Mouse (Mus musculus): ENCODE measurements around the gene Rapgef3. TPM values are rescaled to one million over a fixed set of nuclear protein-coding genes. Genes with fewer than 3 reads are reported as not detected.

The Rapgef3 gene
- polyA plus RNA-seq, 1 experiment from 2014 or later = 12.6 TPM

GRCm38 (mm10) chr15:97766594-97767279 is 1.0 kb downstream of the Rapgef3 start:
- peak overlapping the region; percentile 53 for H3K4me3 ChIP-seq (replicated peaks; ENCODE audit: low read length)
- WGBS = 13% methylated on average over 23 of the region's 23 CpGs
- no peaks in the 10 kb centered on the region for H3K36me3 ChIP-seq (ENCODE audit: control insufficient read depth, insufficient read depth, low read length)
- peak overlapping the region; percentile 59 for H3K9ac ChIP-seq (ENCODE audit: low read length)
- H3K4me2 ChIP-seq (ENCODE audit: low read depth, low read length) = peak overlapping the region; percentile 89
- peaks cover 10% of the 10 kb centered on the region; the same call in 1 of the 2 replicates for H3K4me1 ChIP-seq (ENCODE audit: control insufficient read depth, insufficient read depth, low read length)
- no peaks in the 10 kb centered on the region for H3K9me3 ChIP-seq (replicated peaks; ENCODE audit: control insufficient read depth, low read length)
- H3K27me3 ChIP-seq (ENCODE audit: control insufficient read depth, insufficient read depth, low read length) = peaks cover 5% of the 10 kb centered on the region; the same call in 1 of the 2 replicates
- H3K27ac ChIP-seq (ENCODE audit: low read length) = peak overlapping the region; percentile 55; the same call in 1 of the 2 replicates
- ATAC-seq (ENCODE audit: insufficient read depth, low FRiP score) = no peak

- Histone ChIP-seq H3K27ac (ENCODE audit: low read length) (no peak overlapping the region), H3K36me3 (ENCODE audit: control insufficient read depth, insufficient read depth, low read length) (no peaks in the 10 kb centered on the region), H3K9ac (ENCODE audit: low read length) (peak overlapping the region; percentile 59), H3K9me3 (replicated peaks; ENCODE audit: control insufficient read depth, low read length) (no peaks in the 10 kb centered on the region), H3K4me2 (ENCODE audit: low read depth, low read length) (peak overlapping the region; percentile 89), H3K4me3 (replicated peaks; ENCODE audit: low read length) (peak overlapping the region; percentile 53), H3K4me1 (ENCODE audit: control insufficient read depth, insufficient read depth, low read length) (peaks cover 10% of the 10 kb centered on the region; the same call in 1 of the 2 replicates), H3K27me3 (ENCODE audit: control insufficient read depth, insufficient read depth, low read length) (peaks cover 5% of the 10 kb centered on the region; the same call in 1 of the 2 replicates)
- 27% methylated on average over 8 of the region's 8 CpGs for WGBS
- ATAC-seq (ENCODE audit: insufficient read depth, low FRiP score) = no peak
These were observed 1.6 kb downstream of the Rapgef3 start for GRCm38 (mm10) chr15:97766194-97766593.

- H3K27ac ChIP-seq (ENCODE audit: low read length) = no peak overlapping the region
- H3K4me3 ChIP-seq (replicated peaks; ENCODE audit: low read length) = no peak overlapping the region
- H3K4me1 ChIP-seq (ENCODE audit: control insufficient read depth, insufficient read depth, low read length) = peaks cover 10% of the 10 kb centered on the region; the same call in 1 of the 2 replicates
These were observed 2.5 kb downstream of the Rapgef3 start for GRCm38 (mm10) chr15:97765090-97765794.

GRCm38 (mm10) chr15:97764532-97764931 is 3.2 kb downstream of the Rapgef3 start:
- Histone ChIP-seq H3K4me1 (ENCODE audit: control insufficient read depth, insufficient read depth, low read length) (peaks cover 10% of the 10 kb centered on the region; the same call in 1 of the 2 replicates), H3K27ac (ENCODE audit: low read length) (no peak overlapping the region), H3K36me3 (ENCODE audit: control insufficient read depth, insufficient read depth, low read length) (no peaks in the 10 kb centered on the region), H3K9me3 (replicated peaks; ENCODE audit: control insufficient read depth, low read length) (no peaks in the 10 kb centered on the region), H3K4me2 (ENCODE audit: low read depth, low read length) (no peak overlapping the region), H3K4me3 (replicated peaks; ENCODE audit: low read length) (no peak overlapping the region), H3K9ac (ENCODE audit: low read length) (no peak overlapping the region), H3K27me3 (ENCODE audit: control insufficient read depth, insufficient read depth, low read length) (peaks cover 5% of the 10 kb centered on the region; the same call in 1 of the 2 replicates)
- ATAC-seq (ENCODE audit: insufficient read depth, low FRiP score) = no peak
- 63% methylated on average over 2 of the region's 2 CpGs for WGBS

More at GRCm38 (mm10) chr15:97765090-97765794, 2.5 kb downstream of the Rapgef3 start:
- peak overlapping the region; percentile 89; the same call in 1 of the 2 replicates for H3K4me2 ChIP-seq (ENCODE audit: low read depth, low read length)
- WGBS = 44% methylated on average over 13 of the region's 13 CpGs
- no peak for ATAC-seq (ENCODE audit: insufficient read depth, low FRiP score)
- no peak overlapping the region for H3K9ac ChIP-seq (ENCODE audit: low read length)
- no peaks in the 10 kb centered on the region for H3K36me3 ChIP-seq (ENCODE audit: control insufficient read depth, insufficient read depth, low read length)
- H3K9me3 ChIP-seq (replicated peaks; ENCODE audit: control insufficient read depth, low read length) = no peaks in the 10 kb centered on the region
- H3K27me3 ChIP-seq (ENCODE audit: control insufficient read depth, insufficient read depth, low read length) = peaks cover 5% of the 10 kb centered on the region; the same call in 1 of the 2 replicates

- Histone ChIP-seq H3K36me3 (ENCODE audit: control insufficient read depth, insufficient read depth, low read length) (no peaks in the 10 kb centered on the region), H3K9me3 (replicated peaks; ENCODE audit: control insufficient read depth, low read length) (no peaks in the 10 kb centered on the region), H3K4me2 (ENCODE audit: low read depth, low read length) (no peak overlapping the region), H3K4me3 (replicated peaks; ENCODE audit: low read length) (no peak overlapping the region), H3K27me3 (ENCODE audit: control insufficient read depth, insufficient read depth, low read length) (peaks cover 2% of the 10 kb centered on the region; the same call in 1 of the 2 replicates), H3K4me1 (ENCODE audit: control insufficient read depth, insufficient read depth, low read length) (peaks cover 10% of the 10 kb centered on the region; the same call in 1 of the 2 replicates), H3K9ac (ENCODE audit: low read length) (peak overlapping the region; percentile 23; the same call in 1 of the 2 replicates), H3K27ac (ENCODE audit: low read length) (no peak overlapping the region)
- ATAC-seq (ENCODE audit: insufficient read depth, low FRiP score) = no peak
- WGBS = 60% methylated on average over 9 of the region's 9 CpGs
These were observed 4.3 kb downstream of the Rapgef3 start for GRCm38 (mm10) chr15:97763256-97764049.

- 57% methylated on average over 9 of the region's 9 CpGs for WGBS
- Histone ChIP-seq H3K27ac (ENCODE audit: low read length) (no peak overlapping the region; the same call in 1 of the 2 replicates), H3K36me3 (ENCODE audit: control insufficient read depth, insufficient read depth, low read length) (no peaks in the 10 kb centered on the region), H3K4me2 (ENCODE audit: low read depth, low read length) (no peak overlapping the region), H3K4me1 (ENCODE audit: control insufficient read depth, insufficient read depth, low read length) (peaks cover 10% of the 10 kb centered on the region; the same call in 1 of the 2 replicates), H3K27me3 (ENCODE audit: control insufficient read depth, insufficient read depth, low read length) (peaks cover 2% of the 10 kb centered on the region; the same call in 1 of the 2 replicates), H3K4me3 (replicated peaks; ENCODE audit: low read length) (no peak overlapping the region), H3K9me3 (replicated peaks; ENCODE audit: control insufficient read depth, low read length) (no peaks in the 10 kb centered on the region), H3K9ac (ENCODE audit: low read length) (no peak overlapping the region)
- ATAC-seq (ENCODE audit: insufficient read depth, low FRiP score) = no peak
These were observed 5.0 kb downstream of the Rapgef3 start for GRCm38 (mm10) chr15:97762733-97763132.

- H3K27ac ChIP-seq (ENCODE audit: low read length) = no peak overlapping the region; the same call in 1 of the 2 replicates
- no peaks in the 10 kb centered on the region; the same call in 1 of the 2 replicates for H3K4me1 ChIP-seq (ENCODE audit: control insufficient read depth, insufficient read depth, low read length)
- 40% methylated on average over 13 of the region's 13 CpGs for WGBS
- H3K27me3 ChIP-seq (ENCODE audit: control insufficient read depth, insufficient read depth, low read length) = peaks cover 2% of the 10 kb centered on the region; the same call in 1 of the 2 replicates
- H3K4me3 ChIP-seq (replicated peaks; ENCODE audit: low read length) = no peak overlapping the region
- H3K9ac ChIP-seq (ENCODE audit: low read length) = no peak overlapping the region
- peak; percentile 4; the same call in 1 of the 2 replicates for ATAC-seq (ENCODE audit: insufficient read depth, low FRiP score)
- H3K36me3 ChIP-seq (ENCODE audit: control insufficient read depth, insufficient read depth, low read length) = no peaks in the 10 kb centered on the region
- H3K9me3 ChIP-seq (replicated peaks; ENCODE audit: control insufficient read depth, low read length) = no peaks in the 10 kb centered on the region
- H3K4me2 ChIP-seq (ENCODE audit: low read depth, low read length) = peak overlapping the region; percentile 10; the same call in 1 of the 2 replicates
These were observed 6.3 kb downstream of the Rapgef3 start for GRCm38 (mm10) chr15:97761438-97761837.

GRCm38 (mm10) chr15:97760952-97761351 is 6.8 kb downstream of the Rapgef3 start:
- Histone ChIP-seq H3K9me3 (replicated peaks; ENCODE audit: control insufficient read depth, low read length) (no peaks in the 10 kb centered on the region), H3K4me3 (replicated peaks; ENCODE audit: low read length) (no peak overlapping the region), H3K9ac (ENCODE audit: low read length) (no peak overlapping the region), H3K27me3 (ENCODE audit: control insufficient read depth, insufficient read depth, low read length) (peaks cover 2% of the 10 kb centered on the region; the same call in 1 of the 2 replicates), H3K27ac (ENCODE audit: low read length) (no peak overlapping the region), H3K4me1 (ENCODE audit: control insufficient read depth, insufficient read depth, low read length) (no peaks in the 10 kb centered on the region), H3K4me2 (ENCODE audit: low read depth, low read length) (peak overlapping the region; percentile 10; the same call in 1 of the 2 replicates), H3K36me3 (ENCODE audit: control insufficient read depth, insufficient read depth, low read length) (no peaks in the 10 kb centered on the region)
- WGBS = 57% methylated on average over 5 of the region's 5 CpGs
- no peak for ATAC-seq (ENCODE audit: insufficient read depth, low FRiP score)

Data from stomach, embryonic 16.5 days (tissue).